Mouse (Mus musculus): ENCODE data around the gene Syde1. TPM values are rescaled to one million over a fixed set of nuclear protein-coding genes. Genes with fewer than 3 reads are reported as not detected.

Gene Syde1
- 1.6 and 1.8 TPM in 2 replicates for polyA plus RNA-seq (2012; rRNA removed)

DNA sequence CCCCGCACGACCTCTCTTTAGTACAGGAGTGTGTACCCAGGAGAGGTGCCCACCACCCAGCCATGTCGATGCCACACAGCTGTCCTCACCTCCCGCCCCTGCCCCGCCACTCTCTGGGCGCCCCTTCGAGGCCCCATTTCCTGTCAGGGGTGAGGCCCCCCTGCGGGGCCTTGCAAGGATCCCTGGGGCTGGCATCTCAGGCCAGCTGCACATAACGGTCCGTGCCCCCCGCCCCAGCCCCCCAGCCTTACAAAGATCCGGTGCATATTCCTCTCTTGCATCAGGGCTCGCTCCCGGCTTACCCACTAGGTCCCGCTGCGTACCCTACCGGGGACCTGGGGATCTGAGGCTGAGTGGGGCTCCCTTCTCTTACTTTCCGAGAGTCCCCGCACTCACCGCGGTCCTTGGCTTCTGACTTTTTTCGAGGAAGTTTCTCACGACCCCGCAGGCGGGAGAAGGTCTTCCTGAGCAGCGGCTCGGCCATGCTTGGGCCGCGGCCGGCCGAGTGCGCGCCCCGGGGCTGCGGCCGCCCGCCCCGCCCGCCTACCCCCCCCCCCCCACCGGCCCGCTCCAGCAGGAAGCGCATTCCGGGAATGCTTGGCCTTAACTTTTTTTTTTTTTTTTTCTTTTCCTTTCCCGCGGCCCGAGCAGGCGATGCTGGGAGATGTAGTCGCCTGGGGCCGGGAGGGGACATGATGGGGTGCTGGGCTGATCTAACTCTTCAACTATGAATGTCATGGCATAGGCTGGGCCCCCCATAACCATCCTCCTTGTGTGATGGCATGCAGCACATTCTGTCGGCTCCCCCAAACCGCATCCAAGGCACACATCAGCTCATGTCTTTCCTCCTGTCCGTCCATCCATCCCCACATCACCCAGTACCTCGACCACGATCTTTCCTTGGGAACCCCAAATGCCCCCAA is at the start of gene Syde1:
Syde1 (minus strand) TSS at position 559 of the 923 bp plus-strand sequence.

GRCm38 (mm10) chr10:78617974-78618373 is 26.2 kb upstream of the Syde1 start, which contains the start of gene Olfr1357:
Gene Olfr1357, minus strand, starts transcription at chr10:78618074.

GRCm38 (mm10) chr10:78574250-78575104 is 17.3 kb downstream of the Syde1 start, which contains the start of gene Ilvbl:
Gene Ilvbl, plus strand, starts transcription at chr10:78574346.

Other genes with a start within 250 kb of the Syde1 start
- gene Agpat3, start 239.5 kb downstream of the Syde1 start, polyA plus RNA-seq (2012; rRNA removed), result 13.5 and 14.1 TPM in 2 replicates
- 75.9 and 87.1 TPM in 2 replicates for gene Rrp1, start 178.9 kb downstream of the Syde1 start, polyA plus RNA-seq (2012; rRNA removed)
- gene Cstb, start 166.3 kb downstream of the Syde1 start, polyA plus RNA-seq (2012; rRNA removed), result 56.1 and 65.8 TPM in 2 replicates
- gene Pdxk, start 127.0 kb downstream of the Syde1 start, polyA plus RNA-seq (2012; rRNA removed), result 2.6 and 3.3 TPM in 2 replicates
- not detected in 2 replicates for gene Olfr1358, start 74.5 kb downstream of the Syde1 start, polyA plus RNA-seq (2012; rRNA removed)
- 9.7 and 11.1 TPM in 2 replicates for gene Ilvbl, start 17.6 kb downstream of the Syde1 start, polyA plus RNA-seq (2012; rRNA removed)
- gene Olfr1357, start 26.1 kb upstream of the Syde1 start, polyA plus RNA-seq (2012; rRNA removed), result not detected in 2 replicates
- gene Casp14, start 126.3 kb upstream of the Syde1 start, polyA plus RNA-seq (2012; rRNA removed), result not detected in 2 replicates
- 0.01 TPM in 1 of 2 replicates, not detected in the other for gene Ccdc105, start 161.1 kb upstream of the Syde1 start, polyA plus RNA-seq (2012; rRNA removed)
- gene Slc1a6, start 188.5 kb upstream of the Syde1 start, polyA plus RNA-seq (2012; rRNA removed), result 0.19 and 0.20 TPM in 2 replicates